29 mouse cellular contexts compared by ENCODE assay signal in the genomic region with DNA sequence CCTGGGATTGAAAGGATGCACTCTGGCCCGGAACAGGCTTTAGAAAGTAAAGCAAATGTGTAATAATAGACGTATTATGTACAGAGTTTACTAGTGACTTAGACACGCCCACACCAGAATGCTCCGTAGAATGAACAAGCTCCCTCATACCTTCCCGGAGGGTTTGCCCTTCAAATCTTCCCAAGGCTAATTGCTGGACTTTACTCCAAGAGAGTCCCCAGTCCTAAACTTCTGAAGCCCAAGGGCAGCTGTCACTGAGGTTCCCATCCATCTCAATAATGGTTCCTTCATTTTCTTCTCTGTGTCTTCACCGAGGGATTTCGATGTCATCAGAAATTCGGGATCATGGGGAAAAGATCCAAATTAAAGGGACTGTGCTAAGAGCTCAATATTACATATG. TPM values are rescaled to one million over a fixed set of nuclear protein-coding genes. Genes with fewer than 3 reads are reported as not detected.
"Had no signal": no experiment of that assay in that cellular context is flagged by ENCODE, and none has a peak within 500 bp of the region (broad histone marks: within the 10 kb centered on the region; RNA-seq: fewer than 3 reads in every experiment).

No protein-coding gene starts in this region.

- H3K4me3 ChIP-seq: heart, embryonic 10.5 days; heart, embryonic 12.5 days; hindbrain, embryonic 10.5 days; hindbrain, embryonic 12.5 days; intestine, embryonic 15.5 days; layer of hippocampus, adult 2 months; left cerebral cortex, adult 2 months; limb, embryonic 10.5 days; limb, embryonic 12.5 days; liver, embryonic 13.5 days had no signal

- H3K9ac ChIP-seq: heart, embryonic 12.5 days; hindbrain, embryonic 12.5 days; hindbrain, embryonic 14.5 days; intestine, embryonic 15.5 days; limb, embryonic 12.5 days; liver, embryonic 13.5 days had no signal

- ATAC-seq: hindbrain, embryonic 16.5 days; inflammation-experienced regulatory T-cells, adult 6 months; intestine, embryonic 15.5 days; intestine, postnatal 0 days had no signal

- DNase-seq: gastrocnemius, postnatal 10 days; gastrocnemius, postnatal 25 days; heart, adult 18-20 months; heart, postnatal 10 days; heart, postnatal 4 days; kidney, adult 18-20 months; kidney, adult 8-10 months; kidney, postnatal 10 days; kidney, postnatal 25 days; kidney, postnatal 4 days; liver; liver, embryonic 13.5 days had no signal

- H3K9me3 ChIP-seq: heart, embryonic 10.5 days; heart, embryonic 12.5 days; hindbrain, embryonic 10.5 days; hindbrain, embryonic 12.5 days; intestine, embryonic 15.5 days; limb, embryonic 10.5 days; limb, embryonic 12.5 days; liver, embryonic 13.5 days had no signal

- H3K4me2 ChIP-seq: heart, embryonic 12.5 days; hindbrain, embryonic 12.5 days; hindbrain, embryonic 14.5 days; intestine, embryonic 15.5 days; limb, embryonic 12.5 days; liver, embryonic 11.5 days; liver, embryonic 13.5 days had no signal

- H3K4me1 ChIP-seq: liver, embryonic 13.5 days had no signal

- H3K27me3 ChIP-seq: heart, embryonic 12.5 days; hindbrain, embryonic 12.5 days; intestine, embryonic 15.5 days; limb, embryonic 12.5 days; liver, embryonic 13.5 days had no signal

- H3K27ac ChIP-seq: heart, embryonic 10.5 days; hindbrain, embryonic 10.5 days; hindbrain, embryonic 12.5 days; hindbrain, embryonic 14.5 days; intestine, embryonic 15.5 days; layer of hippocampus, adult 2 months; left cerebral cortex, adult 2 months; limb, embryonic 10.5 days; limb, embryonic 12.5 days; liver, embryonic 13.5 days had no signal

- H3K36me3 ChIP-seq: hindbrain, embryonic 12.5 days; intestine, embryonic 15.5 days; liver, embryonic 13.5 days had no signal

RNA-seq across cellular contexts. Expression of a gene that starts 26.3 kb away (rescaled TPM):
- total RNA-seq: gastrocnemius, adult 18-20 months; gastrocnemius, postnatal 25 days; gastrocnemius, postnatal 4 days; granulocyte monocyte progenitor cell, adult 5-6 weeks; heart, postnatal 4 days had no signal
